Mouse (Mus musculus) CH12.LX (cell line): ENCODE results near the gene Impdh1.

ENCODE experiments used
- CHD1 ChIP-seq: IDR thresholded peaks from 2 replicates; pipeline ENCODE4 v1.6.1; 2012; ENCODE audit warnings: low read depth, low read length, improper control_type of control experiment, inconsistent platforms
- CTCF ChIP-seq, 2 experiments: IDR thresholded peaks in 1 of 2; conservative IDR thresholded peaks in 1 of 2; 2 replicates each; pipeline ENCODE4 v1.5.1; 2011 to 2012; ENCODE audit warnings: low read depth in 2 of 2, low read length in 2 of 2, improper control_type of control experiment in 1 of 2, inconsistent platforms in 1 of 2, mild to moderate bottlenecking in 1 of 2, moderate library complexity in 1 of 2
- E2F4 ChIP-seq: IDR thresholded peaks from 2 replicates; pipeline ENCODE4 v1.6.1; 2011; ENCODE audit warnings: low read depth, low read length, improper control_type of control experiment; ENCODE audit not compliant: insufficient replicate concordance
- ETS1 ChIP-seq: conservative IDR thresholded peaks from 2 replicates; pipeline ENCODE4 v1.6.1; 2012; ENCODE audit warnings: low read depth, mild to moderate bottlenecking, inconsistent platforms, low read length, improper control_type of control experiment, moderate library complexity
- HCFC1 ChIP-seq: IDR thresholded peaks from 2 replicates; pipeline ENCODE4 v1.6.1; 2012; ENCODE audit warnings: low read depth, mild to moderate bottlenecking, inconsistent platforms, low read length, improper control_type of control experiment
- MEF2A ChIP-seq: IDR thresholded peaks from 2 replicates; pipeline ENCODE4 v1.6.1; 2014; ENCODE audit warnings: low read depth, mild to moderate bottlenecking, inconsistent platforms, low read length, improper control_type of control experiment, borderline replicate concordance
- POLR2A ChIP-seq: IDR thresholded peaks from 2 replicates; pipeline ENCODE4 v1.6.1; 2011; ENCODE audit warnings: low read depth, mild to moderate bottlenecking, improper control_type of control experiment, low read length
- POLR2AphosphoS2 ChIP-seq: IDR thresholded peaks from 2 replicates; pipeline ENCODE4 v1.6.1; 2011; ENCODE audit warnings: low read depth, low read length, improper control_type of control experiment
- TBP ChIP-seq: conservative IDR thresholded peaks from 2 replicates; pipeline ENCODE4 v1.6.1; 2011; ENCODE audit warnings: low read depth, low read length, improper control_type of control experiment
- TCF12 ChIP-seq: IDR thresholded peaks from 2 replicates; pipeline ENCODE4 v1.6.1; 2014; ENCODE audit warnings: low read depth, mild to moderate bottlenecking, inconsistent platforms, low read length, improper control_type of control experiment

DNA sequence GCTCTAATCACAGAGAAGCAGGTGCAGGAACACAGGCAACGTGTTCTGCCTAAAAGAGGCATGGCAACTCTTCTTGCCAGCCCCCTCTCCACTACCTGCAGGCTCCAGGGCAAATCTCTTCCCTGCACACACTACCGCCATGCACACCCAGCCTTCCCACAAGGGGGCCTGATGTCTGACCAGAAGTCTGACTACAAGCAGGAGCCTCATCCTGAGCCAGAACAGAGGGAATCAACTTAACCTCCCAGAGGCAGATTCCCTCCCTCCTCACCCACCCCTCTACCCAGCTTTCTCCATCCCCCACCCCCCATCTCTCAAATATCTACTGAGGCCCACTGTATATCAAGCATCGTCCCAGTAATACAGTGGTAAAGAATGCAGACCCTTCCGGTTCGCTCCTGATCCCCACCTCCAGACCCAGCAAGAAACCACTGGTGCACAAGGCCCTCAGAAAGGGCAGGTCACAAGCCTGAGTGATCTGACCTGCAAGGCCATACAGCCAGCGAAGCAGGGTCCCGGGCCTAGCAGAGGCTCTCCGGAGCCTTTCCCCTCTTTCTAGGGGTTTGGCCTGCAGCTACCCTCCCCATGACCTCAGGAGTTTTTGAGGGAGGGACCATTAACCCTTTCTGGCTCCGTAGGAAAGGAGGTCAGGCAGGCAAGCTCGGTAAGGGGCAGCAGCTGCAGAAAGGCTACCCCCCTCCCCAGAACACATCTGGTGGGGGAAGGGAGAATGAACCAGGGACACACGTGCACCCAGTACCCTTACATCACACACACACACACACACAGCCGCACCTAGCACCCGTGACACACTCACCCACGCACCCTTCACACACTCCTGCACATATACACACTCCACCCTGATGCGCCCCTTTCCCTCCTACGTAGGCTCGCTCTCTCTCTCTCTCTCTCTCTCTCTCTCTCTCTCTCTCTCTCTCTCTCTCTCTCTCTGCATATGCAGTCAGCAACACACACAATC lies 38.0 kb downstream of the Impdh1 start:
- no peak for TF ChIP-seq TBP
- no peak for TF ChIP-seq CTCF (conservative IDR thresholded peaks at IDR 0.05 in 1 of 2, IDR thresholded peaks at IDR 0.05 in 1 of 2; ENCODE audit: low read depth in 2 of 2, low read length in 2 of 2)
- TF ChIP-seq POLR2AphosphoS2: no peak
- TF ChIP-seq CHD1: no peak
- no peak for TF ChIP-seq MEF2A
- TF ChIP-seq E2F4: no peak
- no peak for TF ChIP-seq ETS1
- TF ChIP-seq TCF12: no peak
- TF ChIP-seq POLR2A: no peak
- TF ChIP-seq HCFC1: no peak
